ENCODE assay signal across 29 mouse cellular contexts in the genomic region with DNA sequence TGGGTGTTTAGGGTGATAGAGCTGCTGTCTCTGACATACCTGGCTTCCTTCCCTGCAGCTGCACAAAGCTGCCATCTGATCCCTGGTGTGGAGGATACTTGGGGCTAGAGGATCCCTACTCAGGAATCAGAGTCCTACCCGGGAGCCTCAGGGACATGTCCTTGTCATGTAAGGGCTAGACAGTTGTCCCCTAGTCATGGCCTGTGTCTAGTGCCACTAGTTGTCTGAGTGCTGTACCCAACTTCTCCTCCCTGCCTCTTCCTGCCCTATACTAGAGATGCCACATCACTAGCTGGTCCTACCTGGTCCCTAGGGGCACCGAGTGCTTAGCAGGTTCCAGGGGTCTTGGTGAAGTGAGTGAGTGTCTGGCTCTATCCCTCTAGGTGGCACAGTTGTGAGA. TPM values are rescaled to one million over a fixed set of nuclear protein-coding genes. Genes with fewer than 3 reads are reported as not detected.
"Had no signal": no experiment of that assay in that cellular context is flagged by ENCODE, and none has a peak within 500 bp of the region (broad histone marks: within the 10 kb centered on the region; RNA-seq: fewer than 3 reads in every experiment).

No protein-coding gene starts in this region.

- DNase-seq: forebrain, postnatal 0 days; gastrocnemius, postnatal 14 days; gastrocnemius, postnatal 36 days; heart, adult 2 months; heart, postnatal 10 days; heart, postnatal 36 days; kidney, adult 18-20 months; kidney, adult 8-10 months; kidney, postnatal 10 days; kidney, postnatal 25 days; kidney, postnatal 4 days; layer of hippocampus, adult 9-11 months; layer of hippocampus, postnatal 36 days; left cerebral cortex, postnatal 4 days had no signal

- H3K4me3 ChIP-seq: heart, adult 2 months; heart, embryonic 12.5 days; intestine, embryonic 15.5 days; limb, embryonic 13.5 days; limb, embryonic 15.5 days; liver, embryonic 12.5 days had no signal

- H3K27me3 ChIP-seq: heart, embryonic 12.5 days; intestine, embryonic 15.5 days; limb, embryonic 13.5 days; limb, embryonic 15.5 days had no signal

- H3K4me1 ChIP-seq: heart, embryonic 12.5 days; intestine, embryonic 15.5 days; limb, embryonic 13.5 days; limb, embryonic 15.5 days; liver, embryonic 12.5 days had no signal

- H3K9me3 ChIP-seq: heart, embryonic 12.5 days; intestine, embryonic 15.5 days; limb, embryonic 13.5 days; limb, embryonic 15.5 days; liver, embryonic 12.5 days had no signal

- H3K27ac ChIP-seq: heart, adult 2 months; hindbrain, embryonic 14.5 days; hindbrain, postnatal 0 days; intestine, embryonic 15.5 days; limb, embryonic 13.5 days; limb, embryonic 15.5 days; liver, embryonic 12.5 days; liver, embryonic 14.5 days had no signal

- ATAC-seq: forebrain, postnatal 0 days; hindbrain, postnatal 0 days; inflammation-experienced regulatory T-cells, adult 6 months; intestine, embryonic 15.5 days; intestine, postnatal 0 days; liver, embryonic 12.5 days had no signal

- H3K4me2 ChIP-seq: heart, embryonic 12.5 days; hindbrain, embryonic 14.5 days; intestine, embryonic 15.5 days; limb, embryonic 13.5 days; limb, embryonic 15.5 days; liver, embryonic 12.5 days had no signal

- H3K36me3 ChIP-seq: heart, embryonic 12.5 days; intestine, embryonic 15.5 days; limb, embryonic 13.5 days; limb, embryonic 15.5 days; liver, embryonic 12.5 days had no signal

- H3K9ac ChIP-seq: forebrain, postnatal 0 days; heart, embryonic 12.5 days; hindbrain, embryonic 14.5 days; intestine, embryonic 15.5 days; limb, embryonic 13.5 days; limb, embryonic 15.5 days; liver, embryonic 12.5 days; liver, embryonic 14.5 days had no signal

RNA-seq across cellular contexts. Expression of a gene that starts 7.9 kb away (rescaled TPM):
- total RNA-seq: gastrocnemius, adult 18-20 months; gastrocnemius, adult 8-10 months; gastrocnemius, postnatal 14 days; gastrocnemius, postnatal 36 days; heart, adult 2 months; heart, postnatal 36 days; hindbrain, postnatal 0 days; layer of hippocampus, postnatal 14 days; layer of hippocampus, postnatal 36 days; left cerebral cortex, adult 8-10 months had no signal
- polyA plus RNA-seq: heart, adult 2 months; liver, adult 2 months had no signal
